ENCODE assay signal across 9 mouse cellular contexts in the genomic region with DNA sequence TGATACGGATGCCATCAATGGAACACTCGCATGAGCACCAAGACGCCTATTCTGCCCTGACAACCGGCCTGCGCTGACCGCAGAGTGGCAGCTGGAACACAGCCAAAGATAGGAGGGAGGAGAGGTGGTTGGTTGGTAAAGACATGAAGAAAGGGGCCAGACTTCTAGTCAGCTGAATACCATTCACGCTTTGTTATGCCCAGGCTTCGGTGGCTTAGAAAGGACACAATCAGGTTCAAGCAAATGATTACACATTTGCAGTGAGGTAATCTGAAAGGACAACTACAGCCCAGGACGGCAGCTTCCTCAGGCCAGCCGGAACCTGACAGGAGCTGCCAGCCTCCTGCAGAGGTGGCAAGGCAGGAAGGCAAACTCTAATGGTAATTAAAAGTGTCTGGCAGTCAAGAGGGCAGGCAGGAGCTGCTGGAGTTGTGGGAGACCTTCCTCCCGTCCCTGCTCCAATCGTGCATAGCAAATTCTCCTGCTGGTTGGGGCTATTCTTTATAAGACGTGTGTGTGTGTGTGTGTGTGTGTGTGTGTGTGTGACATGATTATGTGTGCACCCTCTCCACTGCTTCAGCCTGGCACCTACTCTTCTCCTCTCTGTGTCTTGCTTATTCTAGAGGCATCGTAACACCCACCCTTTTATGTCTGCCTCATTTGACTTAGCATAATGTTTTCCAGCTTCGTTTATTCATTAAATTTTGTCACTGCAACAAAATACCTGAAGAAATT.
DNase-seq lines count a peak whose midpoint lies in the region; ATAC-seq lines count a peak whose summit lies in the region.
"Had no signal": no experiment of that assay in that cellular context is flagged by ENCODE, and none has a peak within 500 bp of the region (broad histone marks: within the 10 kb centered on the region; RNA-seq: fewer than 3 reads in every experiment).

No protein-coding gene starts in this region.

- no peaks in the 10 kb centered on the region for H3K36me3 ChIP-seq in kidney, embryonic 14.5 days (ENCODE audit: control insufficient read depth, insufficient read depth, low read length)
- H3K36me3 ChIP-seq in heart, embryonic 16.5 days (ENCODE audit: control insufficient read depth, insufficient read depth), result no peaks in the 10 kb centered on the region
- H3K36me3 ChIP-seq in neural tube, embryonic 13.5 days, result no peaks in the 10 kb centered on the region
- H3K36me3 ChIP-seq: embryonic facial prominence, embryonic 13.5 days had no signal

- no peak overlapping the region for H3K9ac ChIP-seq in kidney, embryonic 14.5 days (ENCODE audit: low read depth, low read length)
- no peak overlapping the region for H3K9ac ChIP-seq in heart, embryonic 16.5 days (ENCODE audit: low read length)
- no peak overlapping the region for H3K9ac ChIP-seq in neural tube, embryonic 13.5 days
- H3K9ac ChIP-seq: embryonic facial prominence, embryonic 13.5 days had no signal

- H3K9me3 ChIP-seq in kidney, embryonic 14.5 days (ENCODE audit: control insufficient read depth, low read length), result no peaks in the 10 kb centered on the region
- H3K9me3 ChIP-seq in heart, embryonic 16.5 days (replicated peaks; ENCODE audit: control insufficient read depth, low read length), result no peaks in the 10 kb centered on the region
- H3K9me3 ChIP-seq in neural tube, embryonic 13.5 days, result no peaks in the 10 kb centered on the region
- H3K9me3 ChIP-seq: embryonic facial prominence, embryonic 13.5 days had no signal

- peak; percentile 57 for DNase-seq in kidney, adult 11 months
- DNase-seq in kidney, postnatal 25 days, result peak; percentile 34 to 74
- no peak for DNase-seq in frontal cortex, postnatal 14 days (ENCODE audit: low spot score in 2 of 2)
- no peak for DNase-seq in ovary, postnatal 10 days (ENCODE audit: low spot score)
- no peak for DNase-seq in layer of hippocampus, postnatal 25 days (ENCODE audit: extremely low spot score in 1 of 2, low spot score in 1 of 2)

- H3K4me2 ChIP-seq in kidney, embryonic 14.5 days (replicated peaks; ENCODE audit: low read depth, low read length), result no peak overlapping the region
- H3K4me2 ChIP-seq in heart, embryonic 16.5 days (ENCODE audit: low read depth, low read length), result peak overlapping the region; percentile 55
- peak overlapping the region; percentile 24 for H3K4me2 ChIP-seq in neural tube, embryonic 13.5 days
- H3K4me2 ChIP-seq: embryonic facial prominence, embryonic 13.5 days had no signal

- H3K27me3 ChIP-seq in kidney, embryonic 14.5 days (ENCODE audit: control insufficient read depth, insufficient read depth, low read length), result no peaks in the 10 kb centered on the region
- no peaks in the 10 kb centered on the region for H3K27me3 ChIP-seq in heart, embryonic 16.5 days (ENCODE audit: control insufficient read depth, insufficient read depth, low read length)
- H3K27me3 ChIP-seq in neural tube, embryonic 13.5 days, result no peaks in the 10 kb centered on the region
- H3K27me3 ChIP-seq: embryonic facial prominence, embryonic 13.5 days had no signal

- WGBS in kidney, embryonic 14.5 days, result 38% methylated on average over 15 of the region's 15 CpGs
- whole genome bisulfite sequencing in heart, embryonic 16.5 days, result 24% methylated on average over 15 of the region's 15 CpGs
- 21% methylated on average over 15 of the region's 15 CpGs for WGBS in neural tube, embryonic 13.5 days

- H3K27ac ChIP-seq in kidney, embryonic 14.5 days (ENCODE audit: low read depth, low read length), result no peak overlapping the region
- H3K27ac ChIP-seq in heart, embryonic 16.5 days (ENCODE audit: low read length), result no peak overlapping the region; the same call in 1 of the 2 replicates
- H3K27ac ChIP-seq in neural tube, embryonic 13.5 days (replicated peaks), result peak overlapping the region; percentile 56
- H3K27ac ChIP-seq: embryonic facial prominence, embryonic 13.5 days had no signal

- H3K4me3 ChIP-seq in kidney, embryonic 14.5 days (ENCODE audit: low read length), result no peak overlapping the region
- H3K4me3 ChIP-seq in heart, embryonic 16.5 days (ENCODE audit: low read length), result no peak overlapping the region
- no peak overlapping the region for H3K4me3 ChIP-seq in neural tube, embryonic 13.5 days
- H3K4me3 ChIP-seq: embryonic facial prominence, embryonic 13.5 days had no signal

- no peak for ATAC-seq in kidney, embryonic 14.5 days (ENCODE audit: low FRiP score, low TSS enrichment)
- 0 out of 2 replicates have a peak, but pooled peaks have one; percentile 49 for ATAC-seq in heart, embryonic 16.5 days (replicated peaks; ENCODE audit: extremely low read depth, insufficient read depth, low FRiP score)
- peak; percentile 50 for ATAC-seq in neural tube, embryonic 13.5 days (ENCODE audit: low read depth)

- no peaks in the 10 kb centered on the region for H3K4me1 ChIP-seq in kidney, embryonic 14.5 days (ENCODE audit: control insufficient read depth, insufficient read depth, low read length)
- H3K4me1 ChIP-seq in heart, embryonic 16.5 days (ENCODE audit: control insufficient read depth, insufficient read depth, low read length), result peaks cover 11% of the 10 kb centered on the region
- H3K4me1 ChIP-seq in neural tube, embryonic 13.5 days (replicated peaks), result peaks cover 13% of the 10 kb centered on the region

Comparison
In these comparisons a context has a peak if more than half of its experiments do, and no peak if none do; other contexts are left out.
1. DNase-seq: peak in kidney, adult 11 months (single experiment) and kidney, postnatal 25 days (2 of 2); none in frontal cortex, postnatal 14 days (0 of 2), ovary, postnatal 10 days (single experiment) and layer of hippocampus, postnatal 25 days (0 of 2).